Mouse (Mus musculus) hindbrain, postnatal 0 days (tissue): ENCODE results near the gene Olfr592. TPM values are rescaled to one million over a fixed set of nuclear protein-coding genes. Genes with fewer than 3 reads are reported as not detected.

ENCODE experiments used
- ATAC-seq: fragments of 200-750 bp; cut with Nextera tagmentation; 2 replicates; pipeline ENCODE4 v1.8.0; 2017; ENCODE audit warnings: mild to moderate bottlenecking, moderate TSS enrichment, moderate library complexity
- DNase-seq: peaks from one replicate; pipeline ENCODE4 v3.0.0-alpha.2; 2015; ENCODE audit warnings: low spot score
- H3K27ac ChIP-seq: fragments of 300-500 bp; sonication (generic); 2 replicates; pipeline ENCODE4 v1.5.1; 2014; ENCODE audit warnings: mild to moderate bottlenecking
- H3K27me3 ChIP-seq: fragments of 300-500 bp; sonication (generic); 2 replicates; pipeline ENCODE4 v1.6.1; 2014; ENCODE audit warnings: low read length, mixed read lengths; ENCODE audit not compliant: insufficient read depth
- H3K36me3 ChIP-seq: fragments of 300-500 bp; sonication (generic); 2 replicates; pipeline ENCODE4 v1.6.1; 2014; ENCODE audit warnings: low read length, mixed read lengths; ENCODE audit not compliant: insufficient read depth
- H3K4me1 ChIP-seq: fragments of 300-500 bp; sonication (generic); 2 replicates; pipeline ENCODE4 v1.6.1; 2014; ENCODE audit warnings: antibody characterized with exemption, low read length, mixed read lengths; ENCODE audit not compliant: insufficient read depth
- H3K4me2 ChIP-seq: fragments of 300-500 bp; sonication (generic); 2 replicates; pipeline ENCODE4 v1.6.1; 2014; ENCODE audit warnings: low read depth, mild to moderate bottlenecking, low read length, moderate library complexity, mixed read lengths
- H3K4me3 ChIP-seq: fragments of 300-500 bp; sonication (generic); 2 replicates; pipeline ENCODE4 v1.5.1; 2014; ENCODE audit warnings: low read length
- H3K9ac ChIP-seq: fragments of 300-500 bp; sonication (generic); replicated peaks from 2 replicates; pipeline ENCODE4 v1.6.1; 2014; ENCODE audit warnings: mild to moderate bottlenecking, low read length, moderate library complexity, mixed read lengths
- H3K9me3 ChIP-seq: fragments of 300-500 bp; sonication (generic); 2 replicates; pipeline ENCODE4 v1.6.1; 2016; ENCODE audit warnings: low read length, mixed read lengths
- CTCF ChIP-seq: IDR thresholded peaks from 2 replicates; pipeline ENCODE4 v1.5.1; 2016; ENCODE audit warnings: antibody characterized with exemption, control low read depth, low read depth
- polyA plus RNA-seq: library from polyadenylated mRNA; unstranded; fragments of >200 nt; fragmentation: Nextera tagmentation; extraction: Ambion mirVana; gene quantifications from 2 replicates; pipeline ENCODE4 v1.2.1, GENCODE M21; 2015
- total RNA-seq: library from RNA; depleted of rRNA; stranded (reverse); fragments of >200 nt; gene quantifications from 2 replicates; pipeline ENCODE4 v1.2.3, GENCODE M21; 2014; rRNA removed

Gene Olfr592
- total and polyA plus RNA-seq, 2 experiments from 2014 or later = not detected

DNA sequence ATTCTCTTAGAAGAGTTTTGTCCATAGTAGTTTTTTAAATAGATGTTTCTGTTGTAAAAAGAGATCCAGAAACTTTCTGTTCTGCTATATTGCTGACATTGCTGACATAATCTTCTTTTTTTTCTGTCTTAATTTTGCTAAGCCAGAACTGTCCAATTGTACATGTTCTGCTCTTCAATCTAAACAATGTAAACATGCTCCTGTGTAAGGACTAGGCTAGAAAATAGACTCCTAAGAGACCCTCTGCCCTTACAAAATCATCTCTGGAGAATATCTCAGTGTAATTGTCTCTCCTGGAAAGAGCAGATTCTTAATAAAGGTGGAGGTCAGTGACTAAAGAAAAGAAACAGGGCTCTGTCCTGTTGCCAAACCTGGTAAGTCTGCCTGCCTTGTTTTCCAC is 32.1 kb downstream of the Olfr592 start, which contains the start of gene Olfr594:
Olfr594 (plus strand) TSS at position 301 of the 400 bp plus-strand sequence.
- Histone ChIP-seq H3K9me3 (no peaks in the 10 kb centered on the region), H3K27me3 (no peaks in the 10 kb centered on the region), H3K4me2 (no peak within 1 kb of the TSS), H3K9ac (no peak within 1 kb of the TSS), H3K4me1 (no peaks in the 10 kb centered on the region), H3K27ac (no peak within 1 kb of the TSS), H3K4me3 (no peak within 1 kb of the TSS), H3K36me3 (no peaks in the 10 kb centered on the region)
- TF ChIP-seq CTCF = no peak
- DNase-seq = no peak
- ATAC-seq = no peak

Other genes with a start within 250 kb of the Olfr592 start
- gene Olfr573-ps1, start 242.2 kb upstream of the Olfr592 start, total RNA-seq = not detected in 2 replicates
- gene Olfr573-ps1, start 242.2 kb upstream of the Olfr592 start, polyA plus RNA-seq = not detected in 2 replicates
- not detected in 2 replicates for gene Olfr574, start 236.3 kb upstream of the Olfr592 start, total RNA-seq
- not detected in 2 replicates for gene Olfr574, start 236.3 kb upstream of the Olfr592 start, polyA plus RNA-seq
- not detected in 2 replicates for gene Olfr575, start 226.0 kb upstream of the Olfr592 start, total RNA-seq
- gene Olfr575, start 226.0 kb upstream of the Olfr592 start, polyA plus RNA-seq = not detected in 2 replicates
- not detected in 2 replicates for gene Olfr576, start 222.1 kb upstream of the Olfr592 start, total RNA-seq
- gene Olfr576, start 222.1 kb upstream of the Olfr592 start, polyA plus RNA-seq = not detected in 2 replicates
- gene Olfr577, start 208.9 kb upstream of the Olfr592 start, total RNA-seq = not detected in 2 replicates
- not detected in 2 replicates for gene Olfr577, start 208.9 kb upstream of the Olfr592 start, polyA plus RNA-seq
- gene Olfr578, start 195.5 kb upstream of the Olfr592 start, total RNA-seq = not detected in 2 replicates
- not detected in 2 replicates for gene Olfr578, start 195.5 kb upstream of the Olfr592 start, polyA plus RNA-seq
- gene Olfr582, start 146.8 kb upstream of the Olfr592 start, total RNA-seq = not detected in 2 replicates
- not detected in 2 replicates for gene Olfr582, start 146.8 kb upstream of the Olfr592 start, polyA plus RNA-seq
- gene Olfr583, start 133.5 kb upstream of the Olfr592 start, total RNA-seq = not detected in 2 replicates
- gene Olfr583, start 133.5 kb upstream of the Olfr592 start, polyA plus RNA-seq = not detected in 2 replicates
- gene Olfr584, start 102.9 kb upstream of the Olfr592 start, total RNA-seq = not detected in 2 replicates
- not detected in 2 replicates for gene Olfr584, start 102.9 kb upstream of the Olfr592 start, polyA plus RNA-seq
- not detected in 2 replicates for gene Olfr585, start 87.1 kb upstream of the Olfr592 start, total RNA-seq
- gene Olfr585, start 87.1 kb upstream of the Olfr592 start, polyA plus RNA-seq = not detected in 2 replicates
- not detected in 2 replicates for gene Olfr586, start 59.2 kb upstream of the Olfr592 start, total RNA-seq
- gene Olfr586, start 59.2 kb upstream of the Olfr592 start, polyA plus RNA-seq = not detected in 2 replicates
- gene Olfr588-ps1, start 43.9 kb upstream of the Olfr592 start, total RNA-seq = not detected in 2 replicates
- gene Olfr588-ps1, start 43.9 kb upstream of the Olfr592 start, polyA plus RNA-seq = not detected in 2 replicates
- gene Olfr589, start 28.4 kb upstream of the Olfr592 start, total RNA-seq = not detected in 2 replicates
- gene Olfr589, start 28.4 kb upstream of the Olfr592 start, polyA plus RNA-seq = not detected in 2 replicates
- gene Olfr591, start 6.5 kb upstream of the Olfr592 start, total RNA-seq = not detected in 2 replicates
- gene Olfr591, start 6.5 kb upstream of the Olfr592 start, polyA plus RNA-seq = not detected in 2 replicates
- not detected in 2 replicates for gene Olfr593, start 27.1 kb downstream of the Olfr592 start, total RNA-seq
- gene Olfr593, start 27.1 kb downstream of the Olfr592 start, polyA plus RNA-seq = not detected in 2 replicates
- gene Olfr594, start 32.2 kb downstream of the Olfr592 start, total RNA-seq = not detected in 2 replicates
- gene Olfr594, start 32.2 kb downstream of the Olfr592 start, polyA plus RNA-seq = not detected in 2 replicates
- gene Usp17ld, start 67.7 kb downstream of the Olfr592 start, total RNA-seq = not detected in 2 replicates
- not detected in 2 replicates for gene Usp17ld, start 67.7 kb downstream of the Olfr592 start, polyA plus RNA-seq
- gene Olfr596, start 120.8 kb downstream of the Olfr592 start, total RNA-seq = not detected in 2 replicates
- gene Olfr596, start 120.8 kb downstream of the Olfr592 start, polyA plus RNA-seq = not detected in 2 replicates
- gene Olfr597, start 131.5 kb downstream of the Olfr592 start, total RNA-seq = not detected in 2 replicates
- gene Olfr597, start 131.5 kb downstream of the Olfr592 start, polyA plus RNA-seq = not detected in 2 replicates
- not detected in 2 replicates for gene Olfr598, start 138.8 kb downstream of the Olfr592 start, total RNA-seq
- not detected in 2 replicates for gene Olfr598, start 138.8 kb downstream of the Olfr592 start, polyA plus RNA-seq
- not detected in 2 replicates for gene Olfr599, start 151.1 kb downstream of the Olfr592 start, total RNA-seq
- gene Olfr599, start 151.1 kb downstream of the Olfr592 start, polyA plus RNA-seq = not detected in 2 replicates
- not detected in 2 replicates for gene Olfr600, start 164.9 kb downstream of the Olfr592 start, total RNA-seq
- not detected in 2 replicates for gene Olfr600, start 164.9 kb downstream of the Olfr592 start, polyA plus RNA-seq
- not detected in 2 replicates for gene Olfr601, start 177.9 kb downstream of the Olfr592 start, total RNA-seq
- not detected in 2 replicates for gene Olfr601, start 177.9 kb downstream of the Olfr592 start, polyA plus RNA-seq
- not detected in 2 replicates for gene Olfr603, start 201.4 kb downstream of the Olfr592 start, total RNA-seq
- not detected in 2 replicates for gene Olfr603, start 201.4 kb downstream of the Olfr592 start, polyA plus RNA-seq
- gene Usp17lc, start 230.3 kb downstream of the Olfr592 start, total RNA-seq = not detected in 2 replicates
- not detected in 2 replicates for gene Usp17lc, start 230.3 kb downstream of the Olfr592 start, polyA plus RNA-seq